Mouse (Mus musculus): ENCODE measurements at regions not wholly inside any gene's neighbourhood (a gene's known extent, or its start where the extent isn't known, plus 50 kb on each side); places are given as distances from the start of the nearest gene placed in this dataset.

DNA sequence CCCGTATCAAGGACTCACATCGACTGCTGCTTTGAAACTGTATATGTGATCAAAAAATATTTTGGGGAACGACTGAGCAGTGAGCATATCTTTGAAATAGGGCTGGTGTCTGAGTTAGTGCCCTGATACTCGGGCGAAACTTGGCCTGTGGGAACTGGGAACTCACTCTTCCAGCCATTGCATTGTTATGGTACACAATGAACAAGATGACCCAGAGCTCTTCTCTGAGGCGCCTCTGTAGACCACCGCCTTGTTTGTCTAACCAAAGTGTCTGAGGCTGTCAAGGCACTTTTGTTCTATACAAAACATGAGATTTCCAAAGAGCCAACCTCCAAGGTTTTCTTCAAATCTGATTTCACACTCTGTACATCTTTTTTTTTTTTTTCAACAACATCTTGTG is 201.5 kb downstream of the Cog6 start:
- DNase-seq (ENCODE audit: extremely low spot score, low read depth, low spot score), result no peak

DNA sequence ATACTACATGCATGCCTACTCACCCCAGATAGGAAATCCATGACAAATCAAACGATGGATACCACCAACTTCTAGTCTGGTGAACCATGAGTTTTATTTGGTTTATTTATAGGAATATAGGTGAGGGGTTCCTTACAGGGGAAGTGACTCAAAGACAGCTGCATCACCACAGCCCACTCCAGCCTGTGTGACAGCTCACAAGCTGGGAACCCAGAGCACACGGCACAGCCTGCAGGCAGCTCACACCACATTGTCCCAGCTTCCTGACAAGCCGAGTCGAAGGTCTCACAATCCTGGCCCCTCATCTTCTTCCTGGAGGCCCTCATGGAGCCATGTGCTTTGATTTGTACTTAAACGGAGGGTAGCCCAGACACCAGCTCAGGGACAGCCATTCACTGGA is 214.7 kb downstream of the Cog6 start:
- DNase-seq (ENCODE audit: extremely low spot score, low read depth, low spot score), result no peak

DNA sequence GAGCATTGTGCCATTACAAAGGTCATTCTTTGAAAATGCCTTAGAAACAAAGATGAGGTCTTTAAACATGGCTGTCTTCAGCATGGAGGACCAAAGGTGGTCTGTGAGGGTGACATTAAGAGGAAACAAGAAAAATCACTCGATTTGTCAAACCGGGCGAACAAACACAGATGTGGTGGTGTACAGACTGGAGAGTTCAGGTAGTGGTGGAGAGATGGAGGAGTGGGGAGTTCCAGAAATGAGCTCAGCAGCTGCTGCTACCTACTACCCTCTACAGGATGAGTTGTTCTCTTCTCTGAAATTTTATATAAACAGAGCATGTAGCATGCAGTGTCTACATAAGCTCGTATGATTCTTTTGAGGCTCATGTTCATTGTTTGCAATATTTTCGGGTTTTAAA is 215.6 kb downstream of the Cog6 start:
- DNase-seq (ENCODE audit: extremely low spot score, low read depth, low spot score), result no peak

DNA sequence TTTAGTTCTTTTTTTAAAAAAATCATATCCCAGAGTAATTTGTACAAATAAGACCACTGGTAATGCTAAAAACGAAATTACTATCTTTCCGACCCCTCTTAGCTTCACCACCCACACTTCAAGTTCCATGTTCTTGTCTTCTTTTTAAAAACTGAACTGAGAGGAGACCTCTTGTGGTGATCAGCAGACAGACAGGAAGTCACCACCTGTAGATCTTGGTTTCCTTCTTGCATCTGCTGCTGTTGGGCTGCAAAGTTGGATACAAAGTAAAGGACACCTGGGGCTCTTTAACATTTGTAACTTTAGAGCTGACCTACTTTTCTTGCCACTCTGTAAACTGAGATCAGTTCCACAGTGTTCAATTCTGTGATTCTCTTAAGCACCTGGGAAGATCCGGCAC is 216.4 kb downstream of the Cog6 start:
- DNase-seq (ENCODE audit: extremely low spot score, low read depth, low spot score), result no peak

DNA sequence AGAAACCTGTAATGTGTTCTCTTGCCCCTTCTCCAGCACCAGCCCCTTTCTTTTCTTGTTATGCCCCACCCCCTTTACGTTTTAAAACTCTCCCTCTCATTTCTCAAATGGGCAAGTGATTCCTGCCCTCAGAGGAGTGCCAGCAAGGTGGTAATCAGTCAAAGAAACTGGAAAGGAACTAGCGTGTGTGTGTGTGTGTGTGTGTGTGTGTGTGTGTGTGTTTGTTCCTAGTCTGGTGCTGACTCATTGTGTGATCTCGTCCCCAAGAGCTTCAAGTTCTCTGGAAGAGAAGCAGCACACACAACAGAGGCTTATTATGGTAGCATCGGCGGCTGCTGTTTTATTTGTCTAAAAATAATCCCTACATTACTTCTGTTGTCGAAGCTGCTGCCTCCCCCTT is 219.2 kb downstream of the Cog6 start:
- no peak for DNase-seq (ENCODE audit: extremely low spot score, low read depth, low spot score)

DNA sequence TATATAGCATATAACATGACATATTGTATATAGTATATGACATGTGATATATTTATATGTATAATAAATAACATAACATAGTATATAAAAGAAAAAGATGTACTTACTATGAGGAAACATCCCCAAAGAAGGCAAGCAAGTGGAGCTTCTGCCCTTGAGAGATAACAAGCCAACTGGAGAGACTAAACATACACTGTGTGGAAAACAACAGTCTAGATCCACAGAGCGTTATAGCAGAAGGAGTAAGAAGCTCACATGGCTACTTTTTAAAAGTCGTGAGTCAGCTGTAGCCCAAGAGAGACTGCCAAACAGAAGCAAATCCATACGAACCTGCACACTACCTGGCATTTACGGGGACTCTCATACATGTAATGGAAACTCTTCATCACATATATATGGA is 219.9 kb downstream of the Cog6 start:
- no peak for DNase-seq (ENCODE audit: extremely low spot score, low read depth, low spot score)

DNA sequence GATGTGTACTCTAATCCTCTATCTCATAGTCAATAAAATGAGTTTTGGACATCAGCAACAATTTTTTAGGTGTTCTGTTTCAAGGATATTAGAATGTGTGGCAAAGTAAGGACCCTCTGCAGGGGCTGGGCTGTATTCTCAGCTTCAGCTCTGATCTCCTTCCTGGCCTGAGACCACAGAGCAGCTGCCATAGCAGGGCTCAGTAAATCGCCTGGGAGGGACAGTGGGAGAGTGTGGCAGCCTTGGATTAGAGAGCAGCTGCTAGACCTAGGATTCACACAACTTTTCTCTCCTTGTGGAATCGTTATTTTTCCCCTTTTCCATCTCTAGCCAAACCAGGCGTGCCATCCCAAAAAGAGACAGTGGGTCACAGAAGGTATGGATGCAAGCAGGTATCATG is 222.8 kb downstream of the Cog6 start:
- no peak for DNase-seq (ENCODE audit: extremely low spot score, low read depth, low spot score)

DNA sequence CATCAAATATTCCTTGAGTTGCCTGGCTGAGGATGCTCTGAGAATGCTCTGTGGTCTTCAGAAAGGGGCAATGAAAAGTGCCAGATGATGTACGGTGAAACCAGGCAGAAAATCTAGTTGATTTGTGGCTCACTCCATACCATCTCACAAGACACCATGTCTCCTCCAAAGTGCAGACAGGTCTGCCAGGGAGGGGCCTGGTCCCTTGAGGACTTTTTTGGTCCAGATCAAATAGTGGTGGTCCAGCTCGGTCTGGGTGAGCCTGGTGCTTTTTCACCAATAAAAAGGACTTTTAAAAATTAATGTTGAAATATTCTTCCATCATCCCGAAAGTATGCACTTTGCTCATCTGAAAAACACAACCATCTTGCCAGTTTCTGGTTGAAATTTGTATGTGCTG is 224.2 kb downstream of the Cog6 start:
- DNase-seq (ENCODE audit: extremely low spot score, low read depth, low spot score), result no peak

DNA sequence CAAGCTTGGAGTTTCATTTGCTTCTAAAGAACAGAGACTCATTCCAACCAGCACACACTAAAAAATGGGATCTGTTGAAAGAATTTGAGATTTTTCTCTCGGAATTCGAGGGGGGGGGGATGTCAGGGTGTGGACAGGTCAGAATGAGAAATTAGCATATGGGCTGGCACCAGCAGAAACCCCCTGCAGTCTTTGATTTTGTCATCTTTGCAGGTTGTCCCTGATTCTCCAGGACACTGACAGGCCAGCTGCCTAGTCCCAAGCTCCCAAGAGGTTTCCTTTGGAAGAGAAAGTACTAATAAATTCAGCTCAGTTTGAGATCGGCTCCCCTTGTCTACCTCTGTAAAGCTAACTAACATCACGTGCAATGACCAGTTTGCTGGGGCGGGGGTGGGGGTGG is 224.9 kb downstream of the Cog6 start:
- DNase-seq (ENCODE audit: extremely low spot score, low read depth, low spot score), result no peak

DNA sequence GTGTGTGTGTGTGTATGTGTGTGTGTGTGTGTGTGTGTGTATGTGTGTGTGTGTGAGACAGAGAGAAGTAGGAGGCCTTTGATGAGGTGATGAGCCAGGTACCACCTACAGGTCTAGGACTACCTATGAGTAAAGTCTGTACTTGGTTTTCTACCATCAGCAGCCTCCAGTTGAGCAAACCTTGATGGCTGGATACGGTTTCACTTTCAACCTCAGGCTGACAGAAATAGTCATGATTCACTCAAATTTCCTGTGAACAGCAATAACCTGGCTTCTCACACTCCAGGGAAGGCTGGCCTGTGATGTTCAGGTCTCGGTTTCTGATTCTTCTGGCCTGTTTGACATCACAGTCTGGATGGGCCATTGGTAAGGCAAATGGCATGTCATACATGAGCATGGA is 226.1 kb downstream of the Cog6 start:
- no peak for DNase-seq (ENCODE audit: extremely low spot score, low read depth, low spot score)

DNA sequence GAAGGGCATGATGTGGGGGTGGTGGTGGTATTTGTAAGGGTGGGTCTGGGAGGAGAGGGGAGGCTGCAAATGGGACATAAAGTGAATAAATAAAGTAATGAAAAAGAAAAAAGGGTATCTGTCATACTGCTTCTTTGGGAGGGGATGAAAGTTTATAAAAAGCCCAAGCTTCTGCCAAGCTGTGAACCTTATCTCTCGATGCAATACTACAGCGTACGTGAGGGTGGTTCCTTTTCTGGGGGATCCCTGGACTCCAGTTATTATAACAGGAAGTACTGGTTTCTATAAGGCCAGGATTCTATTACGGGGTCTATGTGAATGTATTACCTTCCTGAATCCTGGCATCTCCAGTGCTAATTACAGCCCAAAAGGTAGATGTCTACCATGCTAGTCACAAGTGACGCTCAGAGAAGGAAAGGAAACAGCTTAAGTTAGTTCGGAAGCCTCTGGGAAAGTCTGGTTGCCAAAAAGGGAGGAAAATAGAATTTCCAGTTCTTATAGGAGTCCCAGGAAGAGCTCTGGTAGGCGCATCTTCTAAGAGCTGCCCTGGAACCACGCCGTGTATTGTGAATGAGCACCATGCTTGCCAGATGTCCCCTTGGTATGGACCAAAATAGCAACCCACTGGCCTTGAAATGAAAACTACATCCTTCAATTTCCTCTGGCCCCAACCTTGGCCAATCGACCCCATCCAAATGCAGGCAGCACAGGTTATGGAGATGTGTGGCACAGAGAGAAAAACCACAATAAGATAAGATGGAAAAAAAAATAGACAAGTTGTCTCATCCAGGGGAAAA is 228.9 kb downstream of the Cog6 start:
- no peak for DNase-seq (ENCODE audit: extremely low spot score, low read depth, low spot score)

DNA sequence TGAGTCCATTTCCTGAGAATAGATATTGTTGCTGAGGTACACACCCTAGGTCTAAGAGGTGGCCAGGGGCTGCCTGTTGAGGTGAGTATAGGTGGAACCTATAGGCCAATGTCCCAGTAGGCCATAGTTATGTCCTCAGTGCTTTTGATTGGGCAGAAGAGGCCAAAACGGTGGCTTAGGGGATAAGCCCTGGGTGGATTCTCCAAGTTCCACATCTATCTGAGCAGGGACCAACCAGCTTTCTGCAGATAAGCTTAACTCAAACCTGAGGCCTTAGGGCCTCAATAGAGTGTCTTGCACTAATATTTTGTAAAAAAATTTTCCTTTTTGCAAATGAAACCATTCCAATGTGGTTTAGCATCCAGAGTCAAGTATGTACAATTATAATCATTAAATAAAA is 231.4 kb downstream of the Cog6 start:
- DNase-seq (ENCODE audit: extremely low spot score, low read depth, low spot score), result no peak

DNA sequence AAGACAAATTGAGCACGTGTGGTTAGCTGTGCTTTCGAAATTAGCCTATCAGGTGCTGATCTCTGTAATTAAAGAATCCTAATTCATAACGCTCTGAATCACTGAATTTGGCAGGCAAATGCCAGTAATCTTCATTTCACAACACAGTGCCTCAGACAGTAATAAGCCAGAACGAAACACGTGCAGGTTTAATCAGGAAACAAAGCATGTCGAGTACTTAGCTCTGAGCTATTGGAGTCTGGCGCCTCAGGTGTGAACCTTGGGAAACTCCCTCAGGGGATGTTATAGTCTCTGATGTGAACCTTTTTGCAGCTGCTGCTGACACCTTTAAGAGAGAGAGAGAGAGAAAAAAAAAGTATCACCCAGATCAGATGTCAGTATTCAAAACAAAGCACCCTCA is 232.6 kb downstream of the Cog6 start:
- no peak for DNase-seq (ENCODE audit: extremely low spot score, low read depth, low spot score)

DNA sequence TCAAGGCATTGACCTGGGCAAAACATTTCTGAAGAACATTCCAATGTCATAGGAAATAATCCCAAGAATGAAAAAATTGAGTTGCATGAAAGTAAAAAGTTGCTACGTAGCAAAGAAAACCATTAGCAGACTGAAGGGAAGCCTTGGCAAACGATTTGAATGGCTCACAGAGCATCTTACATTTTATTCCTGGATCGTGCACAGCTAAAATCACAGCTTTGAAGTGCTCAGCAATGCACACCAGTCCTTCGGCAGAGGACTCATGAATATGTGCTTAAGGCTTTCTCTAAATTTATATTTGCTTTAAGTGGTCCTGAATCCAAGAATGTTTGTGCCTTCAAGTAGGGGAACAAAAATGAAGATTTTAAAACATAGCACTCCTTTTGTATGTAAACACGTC is 234.5 kb downstream of the Cog6 start:
- DNase-seq (ENCODE audit: extremely low spot score, low read depth, low spot score), result no peak

DNA sequence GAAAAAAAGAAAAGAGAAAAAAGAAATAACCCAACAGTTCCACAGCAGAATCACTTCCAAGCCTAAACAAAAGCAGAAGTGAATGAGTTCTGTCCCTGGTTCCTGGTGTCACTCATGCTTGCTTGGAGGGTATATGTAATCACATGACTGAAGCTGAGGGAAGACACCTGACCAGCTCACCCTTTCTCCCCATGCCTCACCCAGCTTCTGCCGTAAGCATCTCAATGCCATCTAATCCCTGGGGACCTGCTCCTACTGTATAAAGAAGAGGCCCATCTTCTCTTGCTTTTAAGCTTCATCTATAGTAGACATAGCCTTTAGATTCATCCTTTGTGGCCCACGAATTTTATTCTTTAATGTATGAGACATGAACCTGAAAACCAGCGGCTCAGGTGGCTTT is 235.5 kb downstream of the Cog6 start:
- no peak for DNase-seq (ENCODE audit: extremely low spot score, low read depth, low spot score)

DNA sequence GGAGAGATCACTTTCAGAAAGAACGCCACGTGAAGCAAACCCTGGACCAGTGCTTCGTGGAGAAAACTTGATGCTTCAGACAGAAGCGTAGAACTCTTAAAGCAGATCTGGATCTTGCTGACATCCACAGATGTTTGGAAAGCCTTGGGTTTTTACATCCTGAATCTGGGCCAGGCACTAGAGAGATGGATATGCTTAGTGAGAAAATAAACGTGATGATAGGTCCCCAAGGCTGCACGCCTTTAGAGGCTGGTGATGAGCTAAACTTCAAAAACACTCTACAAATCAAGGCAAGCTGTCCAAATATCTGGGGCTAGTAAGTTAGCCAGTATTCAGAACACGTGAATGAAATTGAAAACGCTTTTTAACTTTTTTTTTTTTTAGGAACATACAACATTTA is 236.7 kb downstream of the Cog6 start:
- no peak for DNase-seq (ENCODE audit: extremely low spot score, low read depth, low spot score)

DNA sequence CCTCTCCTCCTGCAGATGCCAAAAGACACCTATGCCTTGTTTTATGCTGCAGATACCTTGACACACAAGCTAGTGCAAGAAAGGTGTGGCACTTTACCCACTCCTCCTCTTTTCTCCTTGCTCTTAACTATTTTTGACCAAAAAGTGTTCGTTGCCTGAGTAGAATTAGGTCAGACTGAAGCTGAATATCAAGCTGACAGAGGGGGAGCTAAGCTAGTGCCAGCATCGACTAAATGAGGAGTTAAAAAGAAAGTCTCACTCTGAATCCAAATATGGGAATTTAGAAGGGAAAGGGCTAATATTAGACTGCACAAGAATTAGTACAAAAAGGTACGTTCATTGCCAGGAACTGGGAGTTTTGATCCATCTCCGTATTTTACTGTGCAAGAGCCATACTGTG is 241.2 kb downstream of the Cog6 start:
- DNase-seq (ENCODE audit: extremely low spot score, low read depth, low spot score), result no peak

DNA sequence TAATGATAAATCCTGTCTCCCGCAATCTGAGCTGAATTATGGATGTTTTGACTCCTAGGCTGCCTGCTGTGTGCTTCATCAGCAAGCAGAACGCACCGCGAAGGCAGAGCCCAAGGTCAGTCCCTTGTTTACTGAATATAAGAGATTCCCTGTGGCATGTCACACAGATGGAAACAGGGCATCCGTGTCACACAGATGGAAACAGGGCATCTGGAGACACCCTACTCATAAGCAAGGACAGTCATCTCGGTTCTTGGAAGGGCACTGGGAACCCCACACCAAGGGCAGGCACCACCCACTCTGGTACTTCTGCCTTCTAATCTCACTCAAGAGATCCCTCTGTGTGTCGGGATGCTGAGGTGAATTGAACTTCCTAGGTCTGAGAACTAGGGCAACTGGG is 241.9 kb downstream of the Cog6 start:
- no peak for DNase-seq (ENCODE audit: extremely low spot score, low read depth, low spot score)

DNA sequence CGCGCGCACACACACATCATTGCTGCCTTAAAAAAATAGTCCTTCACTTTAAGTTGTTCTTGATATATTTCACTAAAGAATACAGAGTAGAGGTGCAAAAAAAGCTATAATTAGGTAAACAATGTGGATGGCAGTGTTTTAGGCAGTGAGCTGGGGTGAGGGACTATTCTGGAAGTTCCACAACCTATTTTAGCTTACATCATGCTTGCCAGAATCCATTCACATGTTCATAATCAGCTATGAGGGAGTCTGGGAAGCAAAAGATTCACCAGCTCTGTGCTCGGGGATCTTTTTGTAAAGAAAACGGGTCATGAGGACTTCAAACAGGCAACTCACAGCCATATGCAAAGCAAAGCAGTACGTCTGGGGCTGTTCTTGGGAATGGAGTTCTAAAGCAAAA is 242.3 kb downstream of the Cog6 start:
- no peak for DNase-seq (ENCODE audit: extremely low spot score, low read depth, low spot score)

DNA sequence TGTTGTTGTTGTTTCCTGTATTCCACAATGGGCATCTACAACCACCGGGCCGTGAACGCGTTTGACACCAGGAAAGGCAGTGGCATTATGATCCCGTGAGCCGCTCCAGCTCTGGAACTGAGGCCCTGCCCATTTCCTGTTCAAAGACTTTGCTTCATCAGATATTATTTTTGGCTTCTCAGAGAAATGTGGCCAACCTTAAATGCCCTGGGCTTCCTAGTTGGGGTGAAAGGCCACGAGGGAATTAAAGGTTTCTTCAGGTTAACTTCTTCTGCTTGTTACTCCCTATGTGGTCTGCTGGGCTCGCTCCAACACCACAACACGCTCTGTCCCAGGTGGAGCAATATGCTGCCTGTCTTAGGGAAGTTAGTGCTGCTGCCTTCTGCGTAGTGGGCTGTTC is 249.8 kb downstream of the Cog6 start:
- DNase-seq (ENCODE audit: extremely low spot score, low read depth, low spot score), result no peak

DNA sequence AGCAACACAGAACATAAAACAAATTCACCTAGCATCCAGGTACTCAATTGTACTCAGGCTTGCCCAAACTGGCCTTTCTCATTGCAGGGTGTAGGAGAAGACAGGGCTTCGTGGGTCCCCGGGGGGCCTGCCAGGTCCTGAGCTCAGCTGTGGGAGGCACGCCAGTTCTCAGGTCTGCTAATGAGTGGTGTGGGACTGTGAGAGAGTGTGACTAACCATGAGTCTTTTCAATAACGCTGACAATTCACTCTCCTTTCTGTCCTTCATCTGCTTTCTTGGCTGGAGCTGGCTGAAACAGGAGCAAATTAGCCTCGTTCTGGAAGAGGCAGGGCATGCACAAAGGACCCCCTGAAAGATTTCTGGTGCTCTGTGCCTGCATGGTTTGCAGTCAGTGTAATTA is 250.2 kb downstream of the Cog6 start:
- no peak for DNase-seq (ENCODE audit: extremely low spot score, low read depth, low spot score)

DNA sequence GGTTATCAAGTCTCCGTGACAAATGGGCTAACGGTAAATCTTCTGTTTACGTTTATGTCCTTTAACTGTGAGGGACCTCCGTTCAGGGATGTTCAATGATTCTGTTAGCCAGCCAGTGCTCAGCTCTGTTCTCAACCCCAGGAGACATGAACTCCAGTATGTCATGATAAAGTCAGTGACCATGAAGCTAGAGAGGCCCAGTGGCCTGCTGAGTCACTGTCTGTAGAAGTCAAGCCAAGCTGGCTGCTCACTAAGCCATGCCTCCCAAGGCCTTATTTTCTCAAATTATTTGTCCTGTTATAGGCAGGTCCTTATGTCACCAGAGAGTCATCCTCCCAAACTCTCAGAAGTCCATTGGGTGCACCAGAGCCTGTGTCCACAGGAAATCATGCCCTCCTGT is 252.9 kb downstream of the Cog6 start:
- DNase-seq (ENCODE audit: extremely low spot score, low read depth, low spot score), result no peak

DNA sequence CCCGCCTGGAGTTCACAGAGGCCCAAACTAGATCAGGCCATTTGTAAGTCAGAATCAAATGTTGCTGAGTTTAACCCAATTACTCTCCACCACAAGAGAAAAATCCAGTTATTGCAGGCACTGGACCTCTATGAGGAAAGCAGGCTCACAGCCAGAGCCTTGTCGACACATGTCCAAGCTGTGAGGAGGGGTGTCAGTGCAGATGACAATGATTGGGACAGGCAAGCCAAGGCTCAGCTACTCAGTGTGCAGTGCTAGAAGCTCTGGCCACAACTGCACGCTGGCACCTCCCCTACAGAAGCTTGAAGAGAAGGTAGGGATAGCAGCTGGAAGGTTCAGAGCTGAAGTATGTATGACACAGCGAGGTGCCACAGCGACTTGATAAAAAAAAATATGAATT is 253.4 kb downstream of the Cog6 start:
- DNase-seq (ENCODE audit: extremely low spot score, low read depth, low spot score), result no peak

DNA sequence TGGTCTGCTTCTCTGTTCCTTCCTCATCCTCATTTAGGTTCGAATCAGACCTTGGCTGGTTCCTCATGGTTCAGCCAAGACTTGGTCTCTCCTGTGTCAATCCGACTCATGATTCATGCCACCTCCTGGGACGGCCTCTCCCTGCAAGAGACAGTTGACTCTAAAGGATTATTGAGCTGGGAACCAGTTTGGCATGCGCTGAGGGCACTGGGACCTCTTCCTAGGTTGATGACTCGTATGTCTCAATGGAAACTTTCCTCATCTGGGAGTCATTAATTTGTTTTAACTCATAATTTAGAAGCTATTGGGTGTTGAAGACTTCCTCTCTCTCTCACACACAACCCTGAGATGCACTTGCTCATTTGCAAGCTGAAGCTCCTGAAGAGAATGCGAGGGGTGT is 254.5 kb downstream of the Cog6 start:
- no peak for DNase-seq (ENCODE audit: extremely low spot score, low read depth, low spot score)

Measured in hindlimb bud, embryonic 11.5 days (tissue).